Mouse (Mus musculus): Measurements from ENCODE around the gene Prss28. TPM values are rescaled to one million over a fixed set of nuclear protein-coding genes. Genes with fewer than 3 reads are reported as not detected.

The Prss28 gene
- polyA plus RNA-seq, 1 experiment from 2014 or later = not detected

DNA sequence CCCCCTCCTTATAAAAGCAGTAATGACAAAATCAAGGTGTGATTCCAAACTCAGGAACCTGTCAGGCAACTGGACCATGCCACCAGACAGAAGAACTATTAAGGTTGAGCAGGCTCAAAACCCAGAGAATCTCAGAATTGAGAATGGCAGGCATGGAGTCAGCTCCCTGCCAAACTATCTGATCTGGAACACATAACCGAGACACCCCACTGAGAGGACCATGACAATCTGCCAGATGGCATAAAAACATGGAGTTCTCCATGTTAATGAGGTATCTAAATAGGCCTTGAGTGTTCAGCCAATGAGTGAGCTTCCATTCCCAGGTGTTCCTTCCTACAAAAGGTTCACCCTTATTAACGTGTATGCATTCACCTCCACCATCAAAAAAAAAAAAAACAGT is 52.8 kb downstream of the Prss28 start:
- Histone ChIP-seq H3K36me3 (no peaks in the 10 kb centered on the region), H3K27me3 (no peaks in the 10 kb centered on the region), H3K27ac (replicated peaks) (no peak overlapping the region), H3K4me2 (replicated peaks) (no peak overlapping the region), H3K4me3 (no peak overlapping the region), H3K9me3 (no peaks in the 10 kb centered on the region), H3K9ac (replicated peaks) (no peak overlapping the region), H3K4me1 (no peaks in the 10 kb centered on the region)
- no peak for ATAC-seq (replicated peaks)
- 71% methylated on average over 2 of the region's 2 CpGs for WGBS

Other genes with a start within 250 kb of the Prss28 start
- 10.5 and 11.5 TPM in 2 replicates for gene Tmem204, start 225.1 kb upstream of the Prss28 start, polyA plus RNA-seq (2015; fragmentation: Nextera tagmentation; extraction: Ambion mirVana)
- gene Telo2, start 192.7 kb upstream of the Prss28 start, polyA plus RNA-seq (2015; fragmentation: Nextera tagmentation; extraction: Ambion mirVana) = 54.6 and 57.2 TPM in 2 replicates
- gene Ptx4, start 187.9 kb upstream of the Prss28 start, polyA plus RNA-seq (2015; fragmentation: Nextera tagmentation; extraction: Ambion mirVana) = not detected in 2 replicates
- gene Clcn7, start 175.3 kb upstream of the Prss28 start, polyA plus RNA-seq (2015; fragmentation: Nextera tagmentation; extraction: Ambion mirVana) = 28.8 and 30.4 TPM in 2 replicates
- not detected in 2 replicates for gene Ccdc154, start 146.2 kb upstream of the Prss28 start, polyA plus RNA-seq (2015; fragmentation: Nextera tagmentation; extraction: Ambion mirVana)
- gene Gm38655, start 133.2 kb upstream of the Prss28 start, polyA plus RNA-seq (2015; fragmentation: Nextera tagmentation; extraction: Ambion mirVana) = not detected in 2 replicates
- gene BC003965, start 124.1 kb upstream of the Prss28 start, polyA plus RNA-seq (2015; fragmentation: Nextera tagmentation; extraction: Ambion mirVana) = 35.7 and 37.8 TPM in 2 replicates
- 10.6 and 14.2 TPM in 2 replicates for gene Unkl, start 120.2 kb upstream of the Prss28 start, polyA plus RNA-seq (2015; fragmentation: Nextera tagmentation; extraction: Ambion mirVana)
- gene Gnptg, start 68.5 kb upstream of the Prss28 start, polyA plus RNA-seq (2015; fragmentation: Nextera tagmentation; extraction: Ambion mirVana) = 85.5 and 85.7 TPM in 2 replicates
- 66.2 and 69.2 TPM in 2 replicates for gene Tsr3, start 68.5 kb upstream of the Prss28 start, polyA plus RNA-seq (2015; fragmentation: Nextera tagmentation; extraction: Ambion mirVana)
- gene Baiap3, start 52.3 kb upstream of the Prss28 start, polyA plus RNA-seq (2015; fragmentation: Nextera tagmentation; extraction: Ambion mirVana) = 7.2 and 10.1 TPM in 2 replicates
- 680 and 683 TPM in 2 replicates for gene Ube2i, start 34.0 kb upstream of the Prss28 start, polyA plus RNA-seq (2015; fragmentation: Nextera tagmentation; extraction: Ambion mirVana)
- gene Prss34, start 10.3 kb upstream of the Prss28 start, polyA plus RNA-seq (2015; fragmentation: Nextera tagmentation; extraction: Ambion mirVana) = 0.18 TPM in 1 of 2 replicates, not detected in the other
- not detected in 2 replicates for gene Prss29, start 10.0 kb downstream of the Prss28 start, polyA plus RNA-seq (2015; fragmentation: Nextera tagmentation; extraction: Ambion mirVana)
- not detected in 2 replicates for gene Tpsab1, start 36.9 kb downstream of the Prss28 start, polyA plus RNA-seq (2015; fragmentation: Nextera tagmentation; extraction: Ambion mirVana)
- gene Tpsb2, start 57.7 kb downstream of the Prss28 start, polyA plus RNA-seq (2015; fragmentation: Nextera tagmentation; extraction: Ambion mirVana) = not detected in 2 replicates
- gene Tpsg1, start 60.6 kb downstream of the Prss28 start, polyA plus RNA-seq (2015; fragmentation: Nextera tagmentation; extraction: Ambion mirVana) = 0.77 and 0.94 TPM in 2 replicates
- gene Cacna1h, start 125.1 kb downstream of the Prss28 start, polyA plus RNA-seq (2015; fragmentation: Nextera tagmentation; extraction: Ambion mirVana) = 13.8 and 15.8 TPM in 2 replicates
- 1.00 and 1.9 TPM in 2 replicates for gene Tekt4, start 146.0 kb downstream of the Prss28 start, polyA plus RNA-seq (2015; fragmentation: Nextera tagmentation; extraction: Ambion mirVana)
- 0.11 and 0.29 TPM in 2 replicates for gene Sstr5, start 188.6 kb downstream of the Prss28 start, polyA plus RNA-seq (2015; fragmentation: Nextera tagmentation; extraction: Ambion mirVana)

All from forebrain, embryonic 15.5 days (tissue).